Mouse (Mus musculus) layer of hippocampus, adult 8-10 months (tissue): ENCODE results near the gene Calml3. TPM values are rescaled to one million over a fixed set of nuclear protein-coding genes. Genes with fewer than 3 reads are reported as not detected.

Experiments used
- DNase-seq, 2 experiments: peaks; one replicate each; pipeline ENCODE4 v3.0.0; 2022; ENCODE audit warnings: low spot score in 2 of 2
- total RNA-seq, 4 experiments: library from RNA; stranded (reverse); gene quantifications; 2 replicates each; pipeline ENCODE4 v1.2.4; 2022

The Calml3 gene
- total RNA-seq, 4 experiments from 2014 or later = not detected

GRCm38 (mm10) chr13:3782499-3782898, 21.6 kb downstream of the Calml3 start:
- DNase-seq = no peak

- DNase-seq = no peak
Measured at GRCm38 (mm10) chr13:3779575-3780226, 24.4 kb downstream of the Calml3 start.

- DNase-seq = no peak
Measured at GRCm38 (mm10) chr13:3778591-3779364, 25.3 kb downstream of the Calml3 start.

- DNase-seq = no peak
Measured at GRCm38 (mm10) chr13:3777216-3777912, 26.8 kb downstream of the Calml3 start.

GRCm38 (mm10) chr13:3776446-3776845, 27.7 kb downstream of the Calml3 start:
- DNase-seq = peak; percentile 79 to 88

GRCm38 (mm10) chr13:3774991-3775390, 29.1 kb downstream of the Calml3 start:
- no peak for DNase-seq

- peak in 1 of 2 experiments; percentile 31 for DNase-seq
Measured at GRCm38 (mm10) chr13:3774280-3774679, 29.8 kb downstream of the Calml3 start.

- DNase-seq = no peak
Measured at GRCm38 (mm10) chr13:3773149-3773688, 30.9 kb downstream of the Calml3 start.

- DNase-seq = no peak
Measured at GRCm38 (mm10) chr13:3771221-3771620, 32.9 kb downstream of the Calml3 start.

GRCm38 (mm10) chr13:3770170-3771024, 33.7 kb downstream of the Calml3 start:
- DNase-seq = peak in 1 of 2 experiments; percentile 48

- no peak for DNase-seq
Measured at GRCm38 (mm10) chr13:3769531-3769930, 34.6 kb downstream of the Calml3 start.

GRCm38 (mm10) chr13:3768621-3769020, 35.5 kb downstream of the Calml3 start:
- DNase-seq = no peak

GRCm38 (mm10) chr13:3767086-3767485, 37.0 kb downstream of the Calml3 start:
- DNase-seq = no peak

- DNase-seq = no peak
Measured at GRCm38 (mm10) chr13:3765781-3766180, 38.3 kb downstream of the Calml3 start.

- no peak for DNase-seq
Measured at GRCm38 (mm10) chr13:3761131-3761530, 43.0 kb downstream of the Calml3 start.

- peak in 1 of 2 experiments; percentile 0 for DNase-seq
Measured at GRCm38 (mm10) chr13:3758347-3758746, 45.8 kb downstream of the Calml3 start.

- no peak for DNase-seq
Measured at GRCm38 (mm10) chr13:3753291-3753690, 50.8 kb downstream of the Calml3 start.
